Mouse (Mus musculus) MEL (cell line): ENCODE measurements around the gene Ktn1.

ENCODE experiments used
- CTCF ChIP-seq, 3 experiments: IDR thresholded peaks in 2 of 3; conservative IDR thresholded peaks in 1 of 3; 2 replicates each; pipeline ENCODE4 v1.5.1; 2011 to 2012; ENCODE audit warnings: low read length in 3 of 3, low read depth in 2 of 3, mild to moderate bottlenecking in 2 of 3, improper control_type of control experiment in 1 of 3, inconsistent platforms in 1 of 3, mixed read lengths in 1 of 3, moderate library complexity in 1 of 3; ENCODE audit not compliant: control insufficient read depth in 1 of 3, insufficient read depth in 1 of 3, poor library complexity in 1 of 3, severe bottlenecking in 1 of 3
- E2F4 ChIP-seq: IDR thresholded peaks from 2 replicates; pipeline ENCODE4 v1.6.1; 2011; ENCODE audit warnings: low read depth, low read length, improper control_type of control experiment, borderline replicate concordance
- EP300 ChIP-seq, 2 experiments: IDR thresholded peaks; 2 replicates each; pipeline ENCODE4 v1.6.1; 2011; ENCODE audit warnings: improper control_type of control experiment in 2 of 2, low read length in 2 of 2, low read depth in 1 of 2, mild to moderate bottlenecking in 1 of 2
- ETS1 ChIP-seq: IDR thresholded peaks from 2 replicates; pipeline ENCODE4 v1.6.1; 2012; ENCODE audit warnings: low read depth, mild to moderate bottlenecking, inconsistent platforms, low read length, improper control_type of control experiment, moderate library complexity
- GATA1 ChIP-seq: IDR thresholded peaks from 2 replicates; pipeline ENCODE4 v1.6.1; 2011; ENCODE audit warnings: low read depth, low read length, improper control_type of control experiment
- MAX ChIP-seq: IDR thresholded peaks from 2 replicates; pipeline ENCODE4 v1.6.1; 2011; ENCODE audit warnings: low read length, improper control_type of control experiment
- MEF2A ChIP-seq: IDR thresholded peaks from 2 replicates; pipeline ENCODE4 v1.6.1; 2014; ENCODE audit warnings: low read depth, mild to moderate bottlenecking, inconsistent platforms, low read length, improper control_type of control experiment; ENCODE audit not compliant: poor library complexity, insufficient replicate concordance, severe bottlenecking; ENCODE audit errors: extremely low read depth
- MXI1 ChIP-seq: IDR thresholded peaks from 2 replicates; pipeline ENCODE4 v1.6.1; 2011; ENCODE audit warnings: mild to moderate bottlenecking, low read depth, low read length, improper control_type of control experiment
- TBP ChIP-seq: IDR thresholded peaks from 2 replicates; pipeline ENCODE4 v1.8.0; 2011; ENCODE audit warnings: low read depth, low read length, improper control_type of control experiment
- TCF12 ChIP-seq: IDR thresholded peaks from 2 replicates; pipeline ENCODE4 v1.6.1; 2014; ENCODE audit warnings: low read depth, mild to moderate bottlenecking, inconsistent platforms, low read length, improper control_type of control experiment, moderate library complexity

DNA sequence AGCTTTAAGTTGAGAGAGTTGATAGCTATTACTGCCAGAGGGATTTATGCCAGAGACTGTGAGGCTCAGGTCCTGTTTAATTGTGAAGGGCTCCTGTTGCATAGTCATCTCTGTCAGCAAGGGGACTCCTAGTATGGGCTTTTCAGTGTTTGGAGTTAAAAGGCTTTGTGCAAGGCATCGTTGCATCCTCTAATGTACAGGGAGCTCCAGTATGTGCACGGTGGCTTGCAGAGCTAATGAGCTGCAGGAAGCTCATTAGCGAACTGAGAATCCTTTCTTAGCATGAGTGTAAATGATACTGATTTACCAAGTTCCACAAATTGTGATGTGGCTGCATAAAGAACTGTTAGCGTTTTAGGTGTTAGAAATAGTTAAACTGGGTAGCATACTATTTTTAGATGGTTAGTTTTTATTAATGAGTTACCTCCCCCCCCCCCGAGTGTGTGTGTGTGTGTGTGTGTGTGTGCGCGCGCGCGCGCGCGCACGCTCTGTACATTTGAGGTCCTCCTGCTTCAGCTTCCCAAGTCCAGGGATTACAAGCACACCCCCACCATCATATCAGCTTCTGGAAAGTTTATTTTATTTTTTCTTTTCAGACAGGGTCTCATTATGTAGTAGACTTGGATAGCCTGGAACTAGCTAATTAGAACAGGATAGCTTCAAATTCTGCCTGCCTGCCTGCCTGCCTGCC, 69.8 kb downstream of the Ktn1 start:
- TF ChIP-seq MEF2A (no peak), MAX (no peak), CTCF (IDR thresholded peaks at IDR 0.05 in 2 of 3, conservative IDR thresholded peaks at IDR 0.05 in 1 of 3; ENCODE audit: control insufficient read depth in 1 of 3, insufficient read depth in 1 of 3, low read depth in 2 of 3, low read length in 3 of 3, poor library complexity in 1 of 3, severe bottlenecking in 1 of 3) (no peak), TCF12 (no peak), MXI1 (no peak), TBP (no peak), ETS1 (no peak), EP300 (IDR thresholded peaks at IDR 0.05; ENCODE audit: low read depth in 1 of 2, low read length in 2 of 2) (no peak), E2F4 (no peak), GATA1 (no peak)
